8 mouse cellular contexts compared by ENCODE assay signal in the genomic region with DNA sequence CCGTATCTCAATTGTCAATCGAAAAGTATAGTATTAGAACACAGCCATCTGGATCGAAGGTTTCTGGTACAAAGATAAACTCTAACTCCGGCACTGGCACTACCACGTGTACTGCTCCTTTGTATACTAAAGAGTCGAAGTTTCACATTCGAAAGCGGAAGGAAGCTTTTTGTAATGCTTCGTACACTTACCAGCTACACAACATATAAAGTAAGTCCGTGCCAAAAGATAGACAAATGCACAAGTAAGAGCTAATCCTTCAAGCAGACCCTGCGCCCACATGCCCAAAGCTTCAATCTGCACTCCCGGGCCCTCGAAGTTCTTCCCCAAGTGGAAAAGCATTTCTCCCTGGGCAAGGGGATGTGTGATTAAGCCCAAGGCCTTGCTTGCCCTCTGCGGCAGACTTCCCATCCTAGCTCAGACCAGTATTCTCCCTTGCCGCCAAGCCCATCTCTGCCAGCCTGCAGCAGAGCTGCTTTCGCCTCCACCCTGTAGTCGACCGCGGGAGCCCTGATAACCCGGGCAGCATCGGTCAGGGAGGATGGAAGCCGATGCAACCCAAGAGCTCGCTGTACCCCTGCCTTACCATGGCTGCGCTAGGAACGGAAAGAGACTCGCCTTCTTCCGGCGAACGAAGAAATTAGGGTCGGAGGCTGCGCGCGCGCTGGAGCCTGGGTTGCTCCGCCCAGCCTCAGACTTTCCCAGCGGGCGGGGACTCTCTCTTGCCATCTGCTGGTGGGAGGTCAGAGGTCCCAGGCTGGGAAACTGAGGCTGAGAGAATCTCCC. TPM values are rescaled to one million over a fixed set of nuclear protein-coding genes. Genes with fewer than 3 reads are reported as not detected.
DNase-seq lines count a peak whose midpoint lies in the region; ATAC-seq and TF ChIP-seq lines count a peak whose summit lies in the region.

A gene (minus strand): TSS at position 683 of the 786 bp plus-strand sequence.

- no peaks in the 10 kb centered on the region for H3K27me3 ChIP-seq in forebrain, embryonic 14.5 days (replicated peaks; ENCODE audit: control insufficient read depth, insufficient read depth, low read length)
- no peaks in the 10 kb centered on the region for H3K27me3 ChIP-seq in liver, embryonic 16.5 days (ENCODE audit: control insufficient read depth, insufficient read depth, low read depth, low read length)
- H3K27me3 ChIP-seq in neural tube, embryonic 12.5 days (replicated peaks): 0 out of 2 replicates have a peak, but pooled peaks cover 4% of the 10 kb centered on the region
- no peaks in the 10 kb centered on the region for H3K27me3 ChIP-seq in stomach, postnatal 0 days (ENCODE audit: control insufficient read depth, insufficient read depth, low read length)

- peak; percentile 96 for ATAC-seq in forebrain, embryonic 14.5 days
- ATAC-seq in liver, embryonic 16.5 days (ENCODE audit: low read depth): peak; percentile 83
- ATAC-seq in neural tube, embryonic 12.5 days (ENCODE audit: low FRiP score, low read depth): peak; percentile 91
- ATAC-seq in stomach, postnatal 0 days (ENCODE audit: low FRiP score, low TSS enrichment): peak; percentile 94

- intact Hi-C loops in heart, postnatal 10 days (cut with DNase I): loop anchor here (2.0 to 10.0 kb wide), 3 partner anchors 32 to 234 kb away; a partner anchor contains a TSS

- no peaks in the 10 kb centered on the region for H3K9me3 ChIP-seq in forebrain, embryonic 14.5 days (replicated peaks; ENCODE audit: control insufficient read depth, low read length)
- no peaks in the 10 kb centered on the region for H3K9me3 ChIP-seq in liver, embryonic 16.5 days (replicated peaks; ENCODE audit: control insufficient read depth, low read length)
- H3K9me3 ChIP-seq in neural tube, embryonic 12.5 days: no peaks in the 10 kb centered on the region
- H3K9me3 ChIP-seq in stomach, postnatal 0 days (ENCODE audit: control insufficient read depth, low read length): no peaks in the 10 kb centered on the region

- H3K36me3 ChIP-seq in forebrain, embryonic 14.5 days (ENCODE audit: control insufficient read depth, insufficient read depth, low read length): peaks cover 31% of the 10 kb centered on the region
- peaks cover 3% of the 10 kb centered on the region for H3K36me3 ChIP-seq in liver, embryonic 16.5 days (ENCODE audit: control insufficient read depth, insufficient read depth)
- H3K36me3 ChIP-seq in neural tube, embryonic 12.5 days: peaks cover 14% of the 10 kb centered on the region; the same call in 1 of the 2 replicates
- H3K36me3 ChIP-seq in stomach, postnatal 0 days (ENCODE audit: control insufficient read depth, insufficient read depth, low read length): no peaks in the 10 kb centered on the region

- no peaks in the 10 kb centered on the region for H3K4me1 ChIP-seq in forebrain, embryonic 14.5 days (ENCODE audit: control insufficient read depth, insufficient read depth, low read length)
- no peaks in the 10 kb centered on the region; the same call in 1 of the 2 replicates for H3K4me1 ChIP-seq in liver, embryonic 16.5 days (ENCODE audit: control insufficient read depth, low read depth, low read length)
- H3K4me1 ChIP-seq in neural tube, embryonic 12.5 days: 0 out of 2 replicates have a peak, but pooled peaks cover 5% of the 10 kb centered on the region
- no peaks in the 10 kb centered on the region for H3K4me1 ChIP-seq in stomach, postnatal 0 days (replicated peaks; ENCODE audit: control insufficient read depth, insufficient read depth)

- WGBS in forebrain, embryonic 14.5 days: 22% methylated on average over 37 of the region's 37 CpGs
- WGBS in large intestine, adult 2 months: 20% methylated on average over 37 of the region's 37 CpGs
- 19% methylated on average over 37 of the region's 37 CpGs for WGBS in liver, embryonic 16.5 days (ENCODE audit: insufficient replicate concordance)
- WGBS in neural tube, embryonic 12.5 days: 19% methylated on average over 37 of the region's 37 CpGs
- 14% methylated on average over 37 of the region's 37 CpGs for WGBS in stomach, postnatal 0 days

- peak; percentile 76 for DNase-seq in ES-CJ7 (ENCODE audit: low read depth, low spot score)
- DNase-seq in cerebellum, adult 11 months: peak; percentile 64
- peak; percentile 86 for DNase-seq in forebrain, embryonic 14.5 days (ENCODE audit: low spot score)
- DNase-seq in heart, postnatal 10 days: peak; percentile 83 to 87
- DNase-seq in large intestine, adult 2 months (ENCODE audit: low read depth, low spot score): no peak
- peak; percentile 81 for DNase-seq in stomach, postnatal 0 days (ENCODE audit: low spot score)

- peak within 1 kb of the TSS; percentile 84 for H3K27ac ChIP-seq in forebrain, embryonic 14.5 days (ENCODE audit: low read depth, low read length)
- H3K27ac ChIP-seq in liver, embryonic 16.5 days (ENCODE audit: low read length): peak within 1 kb of the TSS; percentile 64
- H3K27ac ChIP-seq in neural tube, embryonic 12.5 days: peak within 1 kb of the TSS; percentile 79
- H3K27ac ChIP-seq in stomach, postnatal 0 days (replicated peaks): peak within 1 kb of the TSS; percentile 86

- peak within 1 kb of the TSS; percentile 67 for H3K4me2 ChIP-seq in forebrain, embryonic 14.5 days (ENCODE audit: low read length)
- H3K4me2 ChIP-seq in liver, embryonic 16.5 days (ENCODE audit: low read depth, low read length): peak within 1 kb of the TSS; percentile 65
- peak within 1 kb of the TSS; percentile 64 for H3K4me2 ChIP-seq in neural tube, embryonic 12.5 days (replicated peaks)
- H3K4me2 ChIP-seq in stomach, postnatal 0 days (replicated peaks; ENCODE audit: low read depth): peak within 1 kb of the TSS; percentile 53

- H3K9ac ChIP-seq in forebrain, embryonic 14.5 days (ENCODE audit: low read length): peak within 1 kb of the TSS; percentile 81
- H3K9ac ChIP-seq in liver, embryonic 16.5 days (ENCODE audit: low read depth, low read length): peak within 1 kb of the TSS; percentile 63
- peak within 1 kb of the TSS; percentile 71 for H3K9ac ChIP-seq in neural tube, embryonic 12.5 days
- peak within 1 kb of the TSS; percentile 77 for H3K9ac ChIP-seq in stomach, postnatal 0 days (ENCODE audit: low read length)

- TF ChIP-seq CTCF in stomach, postnatal 0 days (IDR thresholded peaks at IDR 0.05; ENCODE audit: low read depth): peak; percentile 80

- peak within 1 kb of the TSS; percentile 48 for H3K4me3 ChIP-seq in forebrain, embryonic 14.5 days (ENCODE audit: low read depth, low read length)
- H3K4me3 ChIP-seq in liver, embryonic 16.5 days (ENCODE audit: low read depth, low read length): peak within 1 kb of the TSS; percentile 65
- H3K4me3 ChIP-seq in neural tube, embryonic 12.5 days: peak within 1 kb of the TSS; percentile 51
- peak within 1 kb of the TSS; percentile 53 for H3K4me3 ChIP-seq in stomach, postnatal 0 days (ENCODE audit: low read depth, low read length)

- no peak for TF ChIP-seq EP300 in stomach, postnatal 0 days (optimal IDR thresholded peaks at IDR 0.05)

RNA-seq across cellular contexts. Expression of the gene that starts here (rescaled TPM):
- polyA plus RNA-seq in forebrain, embryonic 14.5 days (2014; fragmentation: Nextera tagmentation; extraction: Ambion mirVana): 509 and 682 TPM in 2 replicates
- 1,000 to 10,000 TPM; 1,009 to 1,019 TPM for total RNA-seq in heart, postnatal 10 days (2021)
- 619 and 685 TPM in 2 replicates for polyA plus RNA-seq in large intestine, adult 2 months (2012; rRNA removed)
- polyA plus RNA-seq in liver, embryonic 16.5 days (2015; fragmentation: Nextera tagmentation; extraction: Ambion mirVana): 369 and 386 TPM in 2 replicates
- 429 and 461 TPM in 2 replicates for polyA plus RNA-seq in neural tube, embryonic 12.5 days (2016; fragmentation: Nextera tagmentation; extraction: Ambion mirVana)
- 632 and 636 TPM in 2 replicates for polyA plus RNA-seq in stomach, postnatal 0 days (2015; fragmentation: Nextera tagmentation; extraction: Ambion mirVana)
